Mouse (Mus musculus): ENCODE data around the gene Mrpl54.

GRCm38 (mm10) chr10:81302288-81302687 lies 35.6 kb upstream of the Mrpl54 start:
- no peak for TF ChIP-seq CTCF (IDR thresholded peaks at IDR 0.05; ENCODE audit: extremely low read depth, insufficient read length, insufficient replicate concordance, low read depth, low read length)
- no peak for TF ChIP-seq POLR2A (IDR thresholded peaks at IDR 0.05; ENCODE audit: low read depth, low read length)

Measured in small intestine, adult 2 months (tissue).